Mouse (Mus musculus) embryonic facial prominence, embryonic 10.5 days (tissue): Measurements from ENCODE around the gene Spsb1. TPM values are rescaled to one million over a fixed set of nuclear protein-coding genes. Genes with fewer than 3 reads are reported as not detected.

Experiments
- DNase-seq: peaks from one replicate; pipeline ENCODE4 v3.0.0-alpha.2; 2017; ENCODE audit warnings: low spot score
- H3K27ac ChIP-seq: fragments of 300-500 bp; sonication (generic); replicated peaks from 2 replicates; pipeline ENCODE4 v1.5.1; 2016; ENCODE audit warnings: mild to moderate bottlenecking
- H3K27me3 ChIP-seq: fragments of 300-500 bp; sonication (generic); replicated peaks from 2 replicates; pipeline ENCODE4 v1.6.1; 2016; ENCODE audit warnings: low read depth, mild to moderate bottlenecking; ENCODE audit not compliant: poor library complexity, severe bottlenecking
- H3K36me3 ChIP-seq: fragments of 300-500 bp; sonication (generic); replicated peaks from 2 replicates; pipeline ENCODE4 v1.6.1; 2016; ENCODE audit warnings: mild to moderate bottlenecking, moderate library complexity
- H3K4me1 ChIP-seq: fragments of 300-500 bp; sonication (generic); 2 replicates; pipeline ENCODE4 v1.6.1; 2016
- H3K4me3 ChIP-seq: fragments of 300-500 bp; sonication (generic); 2 replicates; pipeline ENCODE4 v1.5.1; 2016; ENCODE audit warnings: mild to moderate bottlenecking, moderate library complexity
- H3K9me3 ChIP-seq: fragments of 300-500 bp; sonication (generic); 2 replicates; pipeline ENCODE4 v1.6.1; 2016; ENCODE audit warnings: mild to moderate bottlenecking
- WGBS: fragments of 180-500 bp; shearing (Covaris S2); methylation state at CpG from one replicate; pipeline ENCODE4 v1.1.7; 2016; 5-methylcytosine and 5-hydroxymethylcytosine counted together
- polyA plus RNA-seq: library from polyadenylated mRNA; unstranded; fragments of >200 nt; fragmentation: Nextera tagmentation; extraction: Ambion mirVana; gene quantifications from 2 replicates; pipeline ENCODE4 v1.2.1, GENCODE M21; 2016

The Spsb1 gene
- polyA plus RNA-seq, 1 experiment from 2014 or later, result 21.4 TPM

DNA sequence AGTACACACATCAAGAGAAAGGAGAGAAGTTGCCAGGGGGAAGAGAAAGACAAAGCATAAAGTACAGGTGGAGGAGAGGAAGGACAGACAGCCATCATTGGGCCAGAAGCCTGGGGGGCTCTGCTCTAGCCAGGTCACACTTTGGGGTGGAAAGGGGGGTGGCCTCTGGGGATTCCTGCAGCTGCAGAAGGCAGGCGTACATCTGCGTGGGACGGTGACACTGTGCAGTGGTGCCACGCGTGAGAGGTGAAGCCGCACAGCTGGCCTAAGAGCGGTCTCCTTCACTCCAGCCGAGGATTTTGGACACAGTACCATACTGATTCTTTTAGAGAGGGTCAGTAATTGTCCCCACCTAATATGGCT lies 37.8 kb upstream of the Spsb1 start:
- Histone ChIP-seq H3K27ac (no peak overlapping the region), H3K9me3 (no peaks in the 10 kb centered on the region), H3K27me3 (peaks cover 33% of the 10 kb centered on the region), H3K36me3 (no peaks in the 10 kb centered on the region), H3K4me1 (peaks cover 35% of the 10 kb centered on the region), H3K4me3 (no peak overlapping the region)
- 91% methylated on average over 8 of the region's 8 CpGs for WGBS
- DNase-seq, result no peak

DNA sequence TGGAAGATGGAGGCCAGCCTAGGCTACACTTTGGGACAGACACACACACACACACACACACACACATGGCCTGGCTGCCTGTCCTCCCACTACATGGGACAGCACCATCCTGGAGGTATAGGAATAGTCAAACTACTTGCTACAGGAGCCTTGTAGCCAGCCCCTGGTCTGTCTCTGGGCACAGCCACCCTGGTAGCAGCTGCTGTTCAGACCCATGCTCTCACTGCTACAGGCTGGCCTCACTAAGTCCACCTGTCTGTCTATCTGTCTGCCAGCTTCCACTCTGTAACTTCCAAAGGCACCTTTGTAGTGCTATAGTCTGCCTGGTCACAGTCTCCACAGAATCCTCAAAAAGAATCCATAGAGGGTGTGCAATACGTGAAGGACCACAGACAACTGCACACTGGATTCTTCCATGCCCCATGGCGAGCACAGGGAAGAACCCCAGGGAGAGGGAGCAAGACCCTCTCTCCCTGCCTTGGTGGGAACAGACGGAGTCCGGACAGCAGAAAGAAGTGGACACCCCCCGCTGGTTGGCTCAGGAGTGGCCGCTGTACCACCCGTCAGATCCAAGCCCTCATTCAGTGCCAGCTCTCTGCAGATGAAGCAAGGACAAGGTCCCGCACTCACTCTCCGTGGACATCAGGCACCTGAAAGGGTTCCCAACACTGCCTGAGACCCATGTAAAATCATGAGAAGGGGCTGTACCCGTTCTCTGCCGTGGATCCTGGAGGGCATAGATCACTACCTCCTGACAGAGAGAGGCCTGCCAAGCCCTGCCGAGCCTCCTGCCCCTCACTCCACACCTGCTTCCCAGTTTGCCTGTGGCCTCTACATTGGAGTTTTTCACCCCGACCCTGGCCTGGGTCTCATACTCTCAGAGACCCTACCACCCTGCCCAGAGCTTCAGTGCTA lies 37.2 kb upstream of the Spsb1 start:
- Histone ChIP-seq H3K4me3 (no peak overlapping the region), H3K4me1 (peaks cover 35% of the 10 kb centered on the region), H3K27me3 (peaks cover 33% of the 10 kb centered on the region), H3K27ac (peak overlapping the region; percentile 16; the same call in 1 of the 2 replicates), H3K9me3 (no peaks in the 10 kb centered on the region), H3K36me3 (no peaks in the 10 kb centered on the region)
- WGBS, result 81% methylated on average over 13 of the region's 13 CpGs
- no peak for DNase-seq

DNA sequence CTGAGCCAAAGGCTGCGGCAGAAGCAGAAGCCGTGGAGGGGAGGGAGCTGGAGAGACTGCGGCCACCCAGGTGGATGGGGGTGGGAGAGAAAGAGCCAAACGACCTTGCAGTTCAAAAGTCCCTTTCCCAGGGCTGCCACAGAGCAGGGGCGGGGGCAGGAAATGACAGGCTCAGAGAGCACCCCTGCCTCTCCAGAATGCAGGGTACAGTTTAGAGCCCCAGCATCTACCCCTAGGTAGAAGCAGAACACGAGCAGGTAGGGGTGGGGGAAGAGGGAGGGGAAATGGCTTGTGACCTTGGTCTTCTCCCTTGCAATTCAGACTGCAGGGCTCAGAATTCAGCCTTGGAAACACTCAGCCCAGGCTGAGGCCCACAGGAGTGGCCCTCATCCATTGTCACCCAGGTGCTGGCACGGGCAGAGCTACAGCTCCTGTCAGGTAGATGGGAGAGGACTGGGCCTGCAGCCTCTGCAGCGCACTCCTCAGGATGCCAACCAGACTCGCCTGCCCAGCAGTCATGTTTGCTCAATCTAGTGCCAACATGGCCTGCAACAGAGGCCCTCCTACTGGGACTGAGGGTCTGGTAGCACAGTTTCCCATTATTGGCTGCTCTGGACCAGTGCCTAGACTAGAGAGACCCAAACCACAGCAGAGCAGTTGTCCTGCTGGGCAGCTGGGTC lies 36.3 kb upstream of the Spsb1 start:
- no peaks in the 10 kb centered on the region for H3K36me3 ChIP-seq
- WGBS, result 22% methylated on average over 9 of the region's 9 CpGs
- peak; percentile 57 for DNase-seq
- H3K27me3 ChIP-seq, result peaks cover 38% of the 10 kb centered on the region
- peaks cover 35% of the 10 kb centered on the region for H3K4me1 ChIP-seq
- no peaks in the 10 kb centered on the region for H3K9me3 ChIP-seq
- H3K4me3 ChIP-seq, result peak overlapping the region; percentile 4
- peak overlapping the region; percentile 52 for H3K27ac ChIP-seq

DNA sequence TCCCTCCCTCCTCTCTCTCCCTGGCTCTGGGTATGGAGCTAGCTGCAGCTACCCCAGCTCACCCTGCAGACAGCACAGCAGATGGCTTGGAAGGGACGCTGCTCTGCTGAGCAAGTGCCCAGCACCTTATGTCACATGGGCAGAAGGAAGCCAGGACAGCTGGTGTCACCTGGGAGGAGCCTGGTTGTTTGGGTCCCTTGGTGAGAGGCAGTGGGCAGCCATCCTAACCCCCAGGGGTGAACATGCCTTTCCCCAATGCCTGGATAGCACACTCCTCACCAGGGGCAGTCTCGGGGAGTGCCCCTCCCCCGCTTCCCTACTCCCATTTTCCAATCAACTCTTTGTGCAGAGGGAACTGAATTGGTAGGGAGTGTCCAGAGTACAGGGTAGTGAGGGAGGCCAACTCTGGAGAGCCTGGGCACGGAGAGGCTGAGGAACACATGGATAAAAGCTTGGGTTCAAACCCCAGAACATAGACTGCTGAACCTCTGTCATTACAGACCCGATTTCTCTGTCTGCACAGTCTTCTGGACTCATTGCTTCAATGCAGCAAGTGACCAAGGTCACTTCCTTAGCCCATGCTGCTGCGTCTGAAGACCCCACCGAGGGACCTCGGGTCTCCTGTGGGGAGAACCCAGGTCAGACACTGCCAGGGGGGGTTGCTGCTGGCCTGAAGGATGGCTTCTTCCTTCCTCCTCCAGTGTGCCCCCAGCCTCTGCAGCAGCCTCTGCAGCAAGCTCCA lies 35.5 kb upstream of the Spsb1 start:
- Histone ChIP-seq H3K4me3 (peak overlapping the region; percentile 4), H3K4me1 (peaks cover 35% of the 10 kb centered on the region), H3K27me3 (peaks cover 38% of the 10 kb centered on the region), H3K9me3 (no peaks in the 10 kb centered on the region), H3K36me3 (no peaks in the 10 kb centered on the region), H3K27ac (peak overlapping the region; percentile 52)
- WGBS, result 9% methylated on average over 8 of the region's 8 CpGs
- peak; percentile 61 for DNase-seq

DNA sequence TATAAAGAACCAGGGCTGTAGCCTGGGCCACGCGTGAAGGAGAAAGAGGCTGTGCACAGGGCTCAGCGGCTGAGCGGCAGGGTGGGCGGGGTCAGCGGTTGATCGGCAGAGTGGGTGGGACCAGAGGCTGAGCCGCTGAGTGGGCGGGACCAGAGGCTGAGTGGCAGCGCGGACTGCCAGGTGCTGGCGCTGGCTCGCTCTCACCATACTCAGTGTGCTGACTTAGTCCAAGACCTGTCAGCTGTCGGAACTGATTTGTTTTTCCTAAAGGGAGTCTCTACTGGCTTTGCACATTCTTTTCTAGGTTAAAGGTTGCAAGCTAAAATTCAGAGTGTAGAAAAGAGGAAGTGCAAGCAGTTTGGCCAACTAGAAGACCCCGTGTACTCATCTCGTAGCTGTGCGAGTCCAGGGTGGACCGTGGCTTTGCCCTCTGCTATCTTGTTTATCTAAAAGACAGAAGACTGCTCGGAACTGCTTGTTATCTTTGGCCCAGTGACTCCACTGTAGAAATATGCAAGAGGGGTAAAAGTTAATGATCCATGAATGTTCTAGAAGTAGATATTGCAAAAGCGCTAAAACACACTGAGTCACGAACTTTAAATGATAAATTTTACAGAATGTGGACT lies 34.2 kb upstream of the Spsb1 start:
- H3K27ac ChIP-seq, result peak overlapping the region; percentile 8; the same call in 1 of the 2 replicates
- peak; percentile 88 for DNase-seq
- peaks cover 47% of the 10 kb centered on the region for H3K27me3 ChIP-seq
- WGBS, result 10% methylated on average over 21 of the region's 21 CpGs
- peaks cover 35% of the 10 kb centered on the region for H3K4me1 ChIP-seq
- no peaks in the 10 kb centered on the region for H3K9me3 ChIP-seq
- H3K36me3 ChIP-seq, result no peaks in the 10 kb centered on the region
- H3K4me3 ChIP-seq, result peak overlapping the region; percentile 46

DNA sequence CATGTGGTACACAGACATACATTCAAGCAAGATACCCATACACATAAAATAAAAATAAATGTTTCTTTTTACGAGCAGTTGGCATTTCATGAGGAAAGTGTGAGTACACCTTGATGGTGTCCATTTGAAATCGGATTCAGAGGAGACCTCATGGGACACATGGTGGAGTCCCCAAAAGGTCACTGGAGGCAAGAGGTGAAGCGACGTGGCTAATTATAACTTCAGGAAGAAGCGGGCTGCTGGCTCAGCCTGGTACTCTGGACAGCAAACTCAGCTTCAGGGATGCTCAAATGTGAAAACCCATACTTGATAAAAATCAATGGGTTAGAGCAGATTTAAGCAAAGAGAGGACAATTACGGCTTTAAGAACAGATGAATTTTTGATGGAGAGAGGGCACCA lies 33.5 kb upstream of the Spsb1 start:
- H3K36me3 ChIP-seq, result no peaks in the 10 kb centered on the region
- no peak for DNase-seq
- H3K27ac ChIP-seq, result peak overlapping the region; percentile 8; the same call in 1 of the 2 replicates
- H3K4me1 ChIP-seq, result peaks cover 35% of the 10 kb centered on the region
- H3K4me3 ChIP-seq, result peak overlapping the region; percentile 46; the same call in 1 of the 2 replicates
- WGBS, result 66% methylated on average over 6 of the region's 6 CpGs
- H3K27me3 ChIP-seq, result peaks cover 53% of the 10 kb centered on the region
- no peaks in the 10 kb centered on the region for H3K9me3 ChIP-seq

DNA sequence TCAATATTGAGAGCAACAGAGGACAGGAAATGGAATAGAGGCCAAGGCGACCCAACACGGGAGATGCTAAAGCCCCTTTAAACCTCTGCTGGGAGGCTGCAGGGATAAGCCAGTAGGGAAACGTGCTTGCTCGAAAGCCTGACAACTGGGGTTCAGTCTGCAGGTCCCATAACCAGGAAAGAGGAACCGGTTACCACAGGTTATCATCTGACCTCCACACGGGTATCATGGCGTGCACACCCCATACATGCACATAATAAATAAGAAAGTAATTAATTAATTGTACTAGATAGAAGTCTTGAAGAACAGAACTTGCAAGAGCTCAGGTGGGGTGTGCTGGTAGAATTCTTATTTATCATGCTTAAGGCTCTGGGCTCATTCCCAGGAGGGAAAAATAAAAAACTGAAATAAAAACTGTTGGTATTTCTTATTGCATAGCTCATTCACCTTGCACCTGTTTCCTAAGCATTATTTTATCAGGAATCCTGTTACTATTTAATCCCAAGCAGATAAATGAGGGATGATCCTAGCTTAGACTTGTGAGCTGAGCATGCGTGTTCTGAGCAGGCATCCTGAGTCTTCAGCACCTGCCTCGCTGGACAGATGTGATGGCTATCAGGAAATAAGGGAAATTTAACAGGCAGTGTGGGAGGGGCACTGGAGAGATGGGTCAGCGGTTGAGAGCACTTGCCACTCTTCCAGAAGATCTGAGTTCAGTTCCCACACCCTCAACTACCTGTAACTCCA lies 32.0 kb upstream of the Spsb1 start:
- H3K27me3 ChIP-seq, result peaks cover 46% of the 10 kb centered on the region
- peaks cover 5% of the 10 kb centered on the region for H3K36me3 ChIP-seq
- H3K27ac ChIP-seq, result no peak overlapping the region
- H3K4me1 ChIP-seq, result peaks cover 45% of the 10 kb centered on the region
- H3K4me3 ChIP-seq, result no peak overlapping the region
- DNase-seq, result no peak
- 81% methylated on average over 10 of the region's 10 CpGs for WGBS
- H3K9me3 ChIP-seq, result no peaks in the 10 kb centered on the region

DNA sequence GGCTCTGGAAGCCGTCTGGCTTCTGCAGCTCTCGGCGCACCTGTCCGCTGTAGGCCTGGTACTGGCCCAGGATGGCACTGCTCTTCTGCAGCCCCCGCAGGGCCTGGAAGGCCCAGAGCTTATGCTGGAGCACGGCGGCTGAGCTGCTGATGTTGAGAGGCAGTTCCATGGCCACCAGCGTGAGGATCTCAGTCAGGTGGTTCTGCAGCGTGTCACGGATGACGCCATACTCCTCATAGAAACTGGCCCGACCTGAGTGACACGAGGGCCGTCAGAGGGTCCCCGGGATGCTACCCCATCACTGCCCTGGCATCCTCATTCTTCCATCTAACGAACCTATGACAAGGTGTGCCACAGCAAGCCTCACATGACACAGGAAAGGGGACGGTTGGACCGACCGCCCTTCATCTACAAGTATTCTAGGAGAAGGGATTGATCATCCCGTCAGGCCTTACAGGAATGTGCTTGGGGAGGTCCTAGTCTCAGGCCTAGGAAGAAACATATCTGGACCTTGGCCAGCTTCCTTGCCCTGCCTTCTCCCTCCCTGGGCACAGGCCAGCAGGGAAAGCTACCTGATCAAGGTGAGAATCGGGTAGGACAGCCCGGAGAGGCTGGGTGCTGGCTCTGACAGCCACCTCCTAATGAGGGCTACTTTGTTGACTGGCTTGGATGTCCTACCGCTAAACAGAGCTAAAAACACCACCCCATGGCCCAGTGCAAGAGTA lies 29.2 kb upstream of the Spsb1 start:
- H3K4me3 ChIP-seq, result no peak overlapping the region
- H3K27ac ChIP-seq, result no peak overlapping the region
- H3K4me1 ChIP-seq, result peaks cover 39% of the 10 kb centered on the region
- 93% methylated on average over 23 of the region's 23 CpGs for WGBS
- no peaks in the 10 kb centered on the region for H3K9me3 ChIP-seq
- DNase-seq, result no peak
- peaks cover 33% of the 10 kb centered on the region for H3K27me3 ChIP-seq
- H3K36me3 ChIP-seq, result peaks cover 8% of the 10 kb centered on the region

DNA sequence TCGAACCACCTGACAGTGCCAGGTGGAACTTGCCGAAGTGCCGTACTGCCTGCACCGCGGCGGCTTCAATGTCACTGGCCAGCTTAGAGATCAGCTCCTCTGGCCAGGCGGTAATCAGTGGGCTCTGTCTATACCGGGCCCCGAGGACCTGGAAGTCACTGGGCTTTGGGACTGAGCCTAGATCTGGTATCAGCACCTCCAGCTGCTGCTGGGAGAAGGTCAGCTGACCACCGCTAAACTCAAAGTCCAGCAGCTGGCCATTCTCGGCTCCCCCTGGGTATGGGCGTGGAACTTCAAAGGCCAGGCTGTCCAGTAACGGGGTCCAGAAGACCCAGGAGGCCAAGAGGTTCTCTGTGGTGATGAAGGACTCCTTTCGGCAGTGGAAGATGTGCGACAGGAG lies 27.3 kb upstream of the Spsb1 start:
- DNase-seq, result no peak
- Histone ChIP-seq H3K4me1 (peaks cover 47% of the 10 kb centered on the region), H3K27me3 (peaks cover 49% of the 10 kb centered on the region), H3K4me3 (no peak overlapping the region), H3K27ac (0 out of 2 replicates have a peak overlapping the region, but pooled peaks have one; percentile 26), H3K9me3 (no peaks in the 10 kb centered on the region), H3K36me3 (peaks cover 8% of the 10 kb centered on the region)
- 84% methylated on average over 15 of the region's 15 CpGs for WGBS

DNA sequence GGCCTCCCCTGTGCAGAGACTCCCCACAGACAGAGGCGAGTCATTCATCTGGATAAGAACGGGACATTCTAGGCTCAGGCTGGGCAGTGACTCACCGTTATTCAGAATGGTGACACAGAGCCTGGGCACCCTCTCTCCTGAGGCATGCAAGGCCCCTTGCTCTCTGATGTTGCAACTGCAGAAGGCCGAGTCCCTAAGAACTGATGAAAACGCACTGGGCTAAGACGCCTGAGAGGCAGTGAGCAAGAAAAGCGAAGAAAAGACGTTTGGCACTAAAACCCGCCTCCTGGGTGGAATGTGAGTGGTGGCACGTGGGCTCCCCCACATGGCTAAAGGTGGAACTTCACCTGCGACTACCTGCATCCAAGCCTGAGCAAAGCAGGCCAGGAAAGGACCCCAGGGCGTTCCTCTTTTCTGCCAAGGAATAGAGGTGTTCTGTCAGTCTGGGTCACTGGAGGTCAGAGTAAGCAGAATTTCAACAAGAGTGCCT lies 25.0 kb upstream of the Spsb1 start:
- Histone ChIP-seq H3K36me3 (peaks cover 8% of the 10 kb centered on the region), H3K27me3 (peaks cover 44% of the 10 kb centered on the region), H3K27ac (peak overlapping the region; percentile 78), H3K4me3 (peak overlapping the region; percentile 49), H3K9me3 (no peaks in the 10 kb centered on the region), H3K4me1 (peaks cover 60% of the 10 kb centered on the region)
- DNase-seq, result peak; percentile 91
- 3% methylated on average over 12 of the region's 12 CpGs for WGBS

DNA sequence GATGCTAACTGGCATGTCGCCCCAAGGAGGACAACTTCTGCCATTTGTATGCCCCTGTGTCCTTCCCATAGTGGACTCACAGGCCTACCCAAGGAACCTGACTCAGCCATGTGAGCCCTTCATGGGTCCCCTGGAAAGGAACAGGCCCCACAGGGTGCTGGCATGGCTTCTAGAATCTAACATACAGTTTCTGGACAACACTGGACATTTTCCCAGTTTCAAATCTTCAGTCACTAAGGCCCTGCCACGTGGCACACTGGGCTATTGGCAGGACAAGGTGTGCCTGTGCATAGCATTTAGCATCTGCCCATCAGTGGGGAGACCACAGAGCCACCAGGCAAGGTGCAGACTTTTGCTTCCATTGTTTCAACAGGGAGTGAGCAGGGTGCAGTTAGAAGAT lies 24.0 kb upstream of the Spsb1 start:
- H3K4me1 ChIP-seq, result peaks cover 64% of the 10 kb centered on the region
- WGBS, result 78% methylated on average over 2 of the region's 2 CpGs
- H3K36me3 ChIP-seq, result peaks cover 8% of the 10 kb centered on the region
- DNase-seq, result no peak
- H3K27me3 ChIP-seq, result peaks cover 35% of the 10 kb centered on the region
- H3K27ac ChIP-seq, result peak overlapping the region; percentile 49
- H3K9me3 ChIP-seq, result no peaks in the 10 kb centered on the region
- H3K4me3 ChIP-seq, result no peak overlapping the region
